Mouse (Mus musculus): Measurements from ENCODE around the gene Sytl2. TPM values are rescaled to one million over a fixed set of nuclear protein-coding genes. Genes with fewer than 3 reads are reported as not detected.

Gene Sytl2
- polyA plus RNA-seq, 1 experiment from 2014 or later, result 24.6 TPM

DNA sequence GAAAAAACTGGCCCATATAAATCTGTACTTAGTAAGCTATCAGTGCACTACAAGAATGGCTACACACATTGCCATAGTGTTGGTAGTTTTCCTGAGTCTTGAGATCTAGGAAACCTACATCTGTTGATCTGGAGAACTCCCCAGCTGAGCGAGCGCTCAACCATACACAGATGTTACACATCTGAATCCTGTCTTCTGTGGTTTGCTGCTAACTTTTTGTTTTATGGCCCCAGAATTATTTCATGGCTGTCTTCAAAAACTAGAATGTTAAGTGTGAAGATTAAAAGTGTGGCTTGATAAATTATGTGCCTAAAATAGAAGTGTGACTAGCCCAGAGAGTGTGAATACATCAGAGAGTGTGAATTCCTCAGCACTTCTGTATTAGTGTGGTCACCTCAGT, 82.4 kb downstream of the Sytl2 start:
- Histone ChIP-seq H3K27me3 (ENCODE audit: control insufficient read depth, insufficient read depth, low read length) (no peaks in the 10 kb centered on the region), H3K36me3 (ENCODE audit: control insufficient read depth, insufficient read depth, low read length) (no peaks in the 10 kb centered on the region), H3K9me3 (replicated peaks; ENCODE audit: control insufficient read depth, low read length) (no peaks in the 10 kb centered on the region), H3K27ac (ENCODE audit: low read length) (no peak overlapping the region), H3K4me3 (replicated peaks; ENCODE audit: low read length) (no peak overlapping the region), H3K4me1 (ENCODE audit: control insufficient read depth, insufficient read depth, low read length) (no peaks in the 10 kb centered on the region), H3K4me2 (ENCODE audit: low read depth, low read length) (no peak overlapping the region), H3K9ac (ENCODE audit: low read length) (no peak overlapping the region)
- whole genome bisulfite sequencing, result 67% methylated on average over 2 of the region's 2 CpGs
- no peak for ATAC-seq (ENCODE audit: insufficient read depth, low FRiP score)

DNA sequence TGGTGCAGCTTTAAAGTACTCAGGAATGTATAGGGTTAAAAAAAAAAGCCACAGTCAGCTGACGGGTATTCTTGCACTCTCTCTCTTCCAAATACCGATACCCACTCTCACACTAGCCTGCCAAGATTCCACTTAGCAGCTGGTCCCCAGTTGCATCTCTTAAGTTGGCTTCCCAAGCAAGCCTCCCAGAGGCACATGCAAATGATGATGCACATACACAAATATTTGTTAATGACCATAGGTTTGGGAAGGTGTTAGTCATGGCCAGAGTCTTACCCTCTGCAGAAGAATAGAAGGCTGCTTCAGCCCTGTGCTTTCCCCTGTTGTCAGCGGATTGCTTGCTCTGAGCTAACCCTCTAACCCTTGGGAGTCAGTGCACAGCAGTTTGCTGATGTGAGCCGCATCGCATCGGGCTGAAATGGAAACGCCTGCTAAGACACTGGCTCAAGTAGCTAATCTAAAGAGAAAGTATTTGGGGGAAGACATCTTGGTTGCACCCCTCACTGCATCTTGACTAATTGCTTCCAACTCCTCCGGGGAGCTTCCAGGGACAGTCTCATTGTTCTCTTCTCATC, 84.9 kb downstream of the Sytl2 start:
- Histone ChIP-seq H3K4me2 (ENCODE audit: low read depth, low read length) (no peak overlapping the region), H3K27ac (ENCODE audit: low read length) (no peak overlapping the region), H3K9ac (ENCODE audit: low read length) (no peak overlapping the region), H3K4me3 (replicated peaks; ENCODE audit: low read length) (no peak overlapping the region), H3K9me3 (replicated peaks; ENCODE audit: control insufficient read depth, low read length) (no peaks in the 10 kb centered on the region), H3K36me3 (ENCODE audit: control insufficient read depth, insufficient read depth, low read length) (no peaks in the 10 kb centered on the region), H3K27me3 (ENCODE audit: control insufficient read depth, insufficient read depth, low read length) (no peaks in the 10 kb centered on the region), H3K4me1 (ENCODE audit: control insufficient read depth, insufficient read depth, low read length) (no peaks in the 10 kb centered on the region)
- WGBS, result 15% methylated on average over 8 of the region's 8 CpGs
- no peak for ATAC-seq (ENCODE audit: insufficient read depth, low FRiP score)

DNA sequence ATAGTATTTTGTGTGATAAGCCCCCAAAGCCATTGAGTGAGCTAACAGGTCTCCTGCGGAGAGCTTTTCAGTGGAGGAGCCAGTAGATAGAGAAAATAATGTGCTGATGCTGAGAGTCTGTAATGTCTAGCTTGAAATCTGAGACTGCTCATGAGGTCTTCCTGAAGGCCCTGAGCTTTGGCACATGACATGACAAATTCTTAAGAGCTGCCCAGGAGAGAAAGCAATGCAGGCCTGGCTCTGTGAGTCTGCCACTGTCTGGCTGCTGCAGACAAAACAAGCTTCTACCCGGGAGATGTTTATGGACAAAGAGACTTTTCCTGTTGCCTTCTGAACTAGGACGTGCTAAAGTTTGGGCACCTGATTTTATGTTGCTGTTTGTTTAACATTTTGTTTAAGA, 87.7 kb downstream of the Sytl2 start:
- no peaks in the 10 kb centered on the region for H3K27me3 ChIP-seq (ENCODE audit: control insufficient read depth, insufficient read depth, low read length)
- no peaks in the 10 kb centered on the region for H3K9me3 ChIP-seq (replicated peaks; ENCODE audit: control insufficient read depth, low read length)
- no peaks in the 10 kb centered on the region for H3K4me1 ChIP-seq (ENCODE audit: control insufficient read depth, insufficient read depth, low read length)
- ATAC-seq (ENCODE audit: insufficient read depth, low FRiP score), result no peak
- H3K4me3 ChIP-seq (replicated peaks; ENCODE audit: low read length), result no peak overlapping the region
- no peak overlapping the region for H3K4me2 ChIP-seq (ENCODE audit: low read depth, low read length)
- 49% methylated on average over 3 of the region's 3 CpGs for WGBS
- H3K9ac ChIP-seq (ENCODE audit: low read length), result no peak overlapping the region
- no peak overlapping the region for H3K27ac ChIP-seq (ENCODE audit: low read length)
- H3K36me3 ChIP-seq (ENCODE audit: control insufficient read depth, insufficient read depth, low read length), result 0 out of 2 replicates have a peak, but pooled peaks cover 4% of the 10 kb centered on the region

DNA sequence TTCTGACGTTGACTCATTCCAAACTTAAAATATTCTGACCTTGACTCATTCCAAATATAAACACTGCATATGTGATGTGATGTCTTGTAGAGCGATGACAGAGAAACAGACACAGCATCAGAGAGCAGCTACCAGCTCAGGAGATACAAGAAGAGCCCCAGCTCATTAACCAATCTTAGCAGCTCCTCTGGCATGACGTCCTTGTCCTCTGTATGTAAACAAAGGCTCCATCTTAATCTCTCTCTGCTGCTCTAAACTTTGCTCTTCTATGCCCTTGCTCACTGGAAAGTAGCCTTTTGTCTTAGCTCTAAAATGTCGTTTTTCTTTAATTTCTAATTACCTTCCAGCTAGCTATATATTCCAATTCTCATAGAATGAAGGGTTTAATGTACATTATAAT, 93.0 kb downstream of the Sytl2 start:
- Histone ChIP-seq H3K27me3 (ENCODE audit: control insufficient read depth, insufficient read depth, low read length) (no peaks in the 10 kb centered on the region), H3K4me3 (replicated peaks; ENCODE audit: low read length) (no peak overlapping the region), H3K36me3 (ENCODE audit: control insufficient read depth, insufficient read depth, low read length) (0 out of 2 replicates have a peak, but pooled peaks cover 4% of the 10 kb centered on the region), H3K9me3 (replicated peaks; ENCODE audit: control insufficient read depth, low read length) (no peaks in the 10 kb centered on the region), H3K27ac (ENCODE audit: low read length) (no peak overlapping the region), H3K4me2 (ENCODE audit: low read depth, low read length) (no peak overlapping the region), H3K4me1 (ENCODE audit: control insufficient read depth, insufficient read depth, low read length) (0 out of 2 replicates have a peak, but pooled peaks cover 3% of the 10 kb centered on the region), H3K9ac (ENCODE audit: low read length) (no peak overlapping the region)
- no peak for ATAC-seq (ENCODE audit: insufficient read depth, low FRiP score)
- 33% methylated on average over 4 of the region's 4 CpGs for WGBS

DNA sequence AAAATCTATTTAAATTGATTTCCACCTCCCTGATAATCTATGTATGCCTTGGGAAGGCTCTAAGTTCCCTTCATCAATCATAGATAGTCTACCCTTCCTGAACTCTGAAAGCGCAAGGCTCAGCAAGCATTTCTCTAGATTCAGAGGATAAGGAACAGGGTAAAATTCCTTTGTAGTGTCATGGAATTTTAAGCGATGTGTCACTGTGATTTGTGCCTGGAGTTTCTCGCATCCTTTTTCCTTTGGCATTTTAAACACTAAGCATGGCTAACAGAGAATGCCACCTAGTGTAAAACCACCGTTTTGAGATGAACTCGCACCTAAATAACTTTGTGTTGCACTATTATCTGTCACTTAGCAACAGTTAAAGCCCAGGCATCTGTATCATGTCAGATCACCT, 93.9 kb downstream of the Sytl2 start:
- WGBS, result 42% methylated on average over 5 of the region's 5 CpGs
- no peaks in the 10 kb centered on the region for H3K9me3 ChIP-seq (replicated peaks; ENCODE audit: control insufficient read depth, low read length)
- H3K36me3 ChIP-seq (ENCODE audit: control insufficient read depth, insufficient read depth, low read length), result 0 out of 2 replicates have a peak, but pooled peaks cover 4% of the 10 kb centered on the region
- H3K27me3 ChIP-seq (ENCODE audit: control insufficient read depth, insufficient read depth, low read length), result no peaks in the 10 kb centered on the region
- no peak overlapping the region for H3K27ac ChIP-seq (ENCODE audit: low read length)
- H3K4me3 ChIP-seq (replicated peaks; ENCODE audit: low read length), result no peak overlapping the region
- ATAC-seq (ENCODE audit: insufficient read depth, low FRiP score), result no peak
- no peak overlapping the region for H3K4me2 ChIP-seq (ENCODE audit: low read depth, low read length)
- no peak overlapping the region for H3K9ac ChIP-seq (ENCODE audit: low read length)
- H3K4me1 ChIP-seq (ENCODE audit: control insufficient read depth, insufficient read depth, low read length), result 0 out of 2 replicates have a peak, but pooled peaks cover 3% of the 10 kb centered on the region

DNA sequence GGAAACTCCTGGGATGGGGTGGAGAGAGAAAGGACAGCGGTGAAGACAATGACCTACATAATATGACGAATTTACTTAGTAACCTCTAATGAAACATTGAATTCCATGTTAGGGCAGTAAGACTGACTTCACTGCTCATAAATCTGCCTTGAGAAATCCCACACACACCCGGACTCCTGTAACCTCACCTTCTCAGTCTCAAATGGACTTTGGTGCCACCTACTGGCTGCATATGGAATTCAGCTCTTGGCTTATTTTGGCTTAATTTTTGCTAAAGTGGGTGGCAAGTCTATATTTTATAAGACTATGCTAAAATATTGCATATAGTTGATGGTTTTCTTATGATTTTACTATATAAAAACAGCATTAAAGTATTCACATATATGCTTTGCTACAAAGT, 107.9 kb downstream of the Sytl2 start:
- Histone ChIP-seq H3K4me2 (ENCODE audit: low read depth, low read length) (no peak overlapping the region), H3K9me3 (replicated peaks; ENCODE audit: control insufficient read depth, low read length) (no peaks in the 10 kb centered on the region), H3K4me1 (ENCODE audit: control insufficient read depth, insufficient read depth, low read length) (no peaks in the 10 kb centered on the region), H3K27ac (ENCODE audit: low read length) (no peak overlapping the region), H3K36me3 (ENCODE audit: control insufficient read depth, insufficient read depth, low read length) (no peaks in the 10 kb centered on the region), H3K27me3 (ENCODE audit: control insufficient read depth, insufficient read depth, low read length) (no peaks in the 10 kb centered on the region), H3K9ac (ENCODE audit: low read length) (no peak overlapping the region), H3K4me3 (replicated peaks; ENCODE audit: low read length) (no peak overlapping the region)
- 42% methylated on average over 3 of the region's 3 CpGs for WGBS
- ATAC-seq (ENCODE audit: insufficient read depth, low FRiP score), result no peak

DNA sequence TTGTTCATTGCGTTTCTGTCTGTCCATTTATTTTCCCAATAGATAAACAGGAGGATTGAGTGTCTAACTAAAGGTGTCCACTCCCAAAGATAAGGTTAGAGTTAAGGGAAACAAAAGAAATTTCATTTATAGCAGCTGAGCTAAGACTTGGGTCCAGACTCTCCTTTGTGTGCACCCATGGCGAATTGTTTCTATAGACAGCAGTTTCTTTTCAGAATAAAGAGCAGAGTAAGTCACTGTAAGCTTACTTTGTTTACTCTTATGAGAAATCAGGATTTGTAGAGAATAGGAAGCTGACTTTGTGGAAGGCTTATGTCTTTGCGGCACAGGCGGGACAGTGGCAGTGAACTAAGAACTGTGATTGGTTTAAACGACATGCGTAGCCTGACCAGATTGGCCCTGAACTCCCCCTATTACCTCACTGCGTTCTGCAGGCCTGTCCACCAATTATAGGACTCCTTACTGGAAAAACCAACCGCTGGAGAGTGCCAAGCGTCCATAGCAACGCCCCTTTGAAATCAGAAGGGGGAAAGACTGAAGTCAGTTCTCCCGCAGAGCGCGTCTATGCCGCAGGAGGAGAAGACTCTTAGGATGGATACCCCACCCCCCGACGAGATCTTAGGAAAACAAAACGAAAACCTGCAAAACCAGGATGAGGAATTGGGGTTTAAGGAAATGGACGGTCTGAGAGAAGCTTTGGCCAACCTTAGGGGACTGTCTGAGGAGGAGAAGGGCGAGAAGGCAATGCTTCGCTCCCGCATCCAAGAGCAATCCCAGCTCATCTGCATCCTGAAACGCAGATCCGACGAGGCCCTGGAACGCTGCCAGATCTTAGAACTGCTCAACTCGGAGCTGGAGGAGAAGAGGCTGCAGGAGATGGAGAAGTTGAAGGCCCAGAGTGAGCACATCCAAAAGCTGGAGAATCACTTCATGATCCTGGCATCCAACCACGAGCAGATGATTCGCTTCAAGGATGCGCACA, 124.3 kb downstream of the Sytl2 start, which contains the start of gene Ccdc89:
TSS of gene Ccdc89 (plus strand) at position 558 of the 982 bp plus-strand sequence.
- ATAC-seq (ENCODE audit: insufficient read depth, low FRiP score), result peak; percentile 100
- peak within 1 kb of the TSS; percentile 50 for H3K4me3 ChIP-seq (replicated peaks; ENCODE audit: low read length)
- no peaks in the 10 kb centered on the region for H3K36me3 ChIP-seq (ENCODE audit: control insufficient read depth, insufficient read depth, low read length)
- H3K9ac ChIP-seq (ENCODE audit: low read length), result peak within 1 kb of the TSS; percentile 61
- WGBS, result 15% methylated on average over 29 of the region's 29 CpGs
- H3K27ac ChIP-seq (ENCODE audit: low read length), result peak within 1 kb of the TSS; percentile 60
- no peaks in the 10 kb centered on the region for H3K27me3 ChIP-seq (ENCODE audit: control insufficient read depth, insufficient read depth, low read length)
- H3K4me2 ChIP-seq (ENCODE audit: low read depth, low read length), result peak within 1 kb of the TSS; percentile 79
- H3K4me1 ChIP-seq (ENCODE audit: control insufficient read depth, insufficient read depth, low read length), result 0 out of 2 replicates have a peak, but pooled peaks cover 6% of the 10 kb centered on the region
- H3K9me3 ChIP-seq (replicated peaks; ENCODE audit: control insufficient read depth, low read length), result no peaks in the 10 kb centered on the region

DNA sequence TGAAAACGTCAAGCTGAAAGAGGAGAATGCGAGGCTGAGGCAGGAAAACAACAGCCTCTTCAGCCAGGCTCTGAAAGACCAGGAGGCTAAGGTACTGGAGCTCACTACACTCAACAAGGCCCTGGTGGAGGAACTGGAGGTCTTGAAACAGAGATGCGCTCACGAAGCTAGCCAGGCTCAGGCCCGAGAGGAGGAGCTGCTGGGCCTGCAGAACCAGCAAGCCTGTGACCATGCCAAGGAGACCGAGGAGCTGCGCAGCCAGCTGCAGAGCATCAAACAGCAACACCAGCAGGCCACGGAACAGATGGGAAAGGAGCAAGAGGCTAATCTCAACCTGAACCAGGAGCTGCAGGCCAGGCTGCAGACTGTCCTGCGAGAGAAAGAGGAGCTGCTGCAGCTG, 125.0 kb downstream of the Sytl2 start:
- Histone ChIP-seq H3K27ac (ENCODE audit: low read length) (peak overlapping the region; percentile 16; the same call in 1 of the 2 replicates), H3K27me3 (ENCODE audit: control insufficient read depth, insufficient read depth, low read length) (no peaks in the 10 kb centered on the region), H3K4me2 (ENCODE audit: low read depth, low read length) (peak overlapping the region; percentile 79), H3K9ac (ENCODE audit: low read length) (peak overlapping the region; percentile 58), H3K9me3 (replicated peaks; ENCODE audit: control insufficient read depth, low read length) (no peaks in the 10 kb centered on the region), H3K4me1 (ENCODE audit: control insufficient read depth, insufficient read depth, low read length) (0 out of 2 replicates have a peak, but pooled peaks cover 6% of the 10 kb centered on the region), H3K4me3 (replicated peaks; ENCODE audit: low read length) (peak overlapping the region; percentile 50), H3K36me3 (ENCODE audit: control insufficient read depth, insufficient read depth, low read length) (no peaks in the 10 kb centered on the region)
- 47% methylated on average over 9 of the region's 9 CpGs for WGBS
- no peak for ATAC-seq (ENCODE audit: insufficient read depth, low FRiP score)

DNA sequence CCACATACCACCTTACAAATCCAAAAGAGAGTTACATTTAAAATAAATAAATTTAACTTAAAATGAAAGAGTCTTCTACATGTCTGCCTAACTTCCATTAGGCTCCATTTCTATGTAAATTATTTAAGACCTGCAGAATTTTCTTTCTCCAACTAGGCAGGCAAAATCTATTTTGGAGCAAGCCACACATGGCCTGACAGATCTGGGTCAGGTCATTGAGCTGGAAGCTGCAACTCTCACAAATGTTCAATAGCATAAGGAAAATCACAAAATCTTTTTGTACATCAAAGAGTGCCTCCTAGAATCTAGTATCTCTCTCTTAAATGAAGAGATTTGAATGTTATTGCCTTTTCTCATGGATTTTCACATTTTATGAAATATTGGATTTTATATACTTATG, 130.2 kb downstream of the Sytl2 start:
- Histone ChIP-seq H3K36me3 (ENCODE audit: control insufficient read depth, insufficient read depth, low read length) (no peaks in the 10 kb centered on the region), H3K27ac (ENCODE audit: low read length) (no peak overlapping the region), H3K4me2 (ENCODE audit: low read depth, low read length) (no peak overlapping the region), H3K9me3 (replicated peaks; ENCODE audit: control insufficient read depth, low read length) (no peaks in the 10 kb centered on the region), H3K4me3 (replicated peaks; ENCODE audit: low read length) (no peak overlapping the region), H3K9ac (ENCODE audit: low read length) (no peak overlapping the region), H3K4me1 (ENCODE audit: control insufficient read depth, insufficient read depth, low read length) (no peaks in the 10 kb centered on the region), H3K27me3 (ENCODE audit: control insufficient read depth, insufficient read depth, low read length) (no peaks in the 10 kb centered on the region)
- no peak for ATAC-seq (ENCODE audit: insufficient read depth, low FRiP score)

All from stomach, embryonic 16.5 days (tissue).